Mouse (Mus musculus) lung, postnatal 25 days (tissue): ENCODE results near the gene Dhx35.

Experiments used
- DNase-seq: peaks from one replicate; pipeline ENCODE4 v3.0.0; 2022; ENCODE audit warnings: low spot score

The Dhx35 gene

GRCm38 (mm10) chr2:158803575-158803974 lies 9.0 kb downstream of the Dhx35 start:
- DNase-seq = no peak

GRCm38 (mm10) chr2:158815686-158816085 lies 21.1 kb downstream of the Dhx35 start:
- DNase-seq = no peak

- no peak for DNase-seq
Measured at GRCm38 (mm10) chr2:158816239-158816638, 21.6 kb downstream of the Dhx35 start.

GRCm38 (mm10) chr2:158817708-158818107 lies 23.1 kb downstream of the Dhx35 start:
- DNase-seq = no peak

GRCm38 (mm10) chr2:158828124-158828523 lies 33.5 kb downstream of the Dhx35 start:
- no peak for DNase-seq

- no peak for DNase-seq
Measured at GRCm38 (mm10) chr2:158829746-158830145, 35.1 kb downstream of the Dhx35 start.

- DNase-seq = no peak
Measured at GRCm38 (mm10) chr2:158833221-158833620, 38.6 kb downstream of the Dhx35 start.

- DNase-seq = no peak
Measured at GRCm38 (mm10) chr2:158833645-158834044, 39.0 kb downstream of the Dhx35 start.

GRCm38 (mm10) chr2:158843287-158843686 lies 48.7 kb downstream of the Dhx35 start:
- no peak for DNase-seq

- no peak for DNase-seq
Measured at GRCm38 (mm10) chr2:158845031-158845430, 50.4 kb downstream of the Dhx35 start.

- no peak for DNase-seq
Measured at GRCm38 (mm10) chr2:158846208-158846607, 51.6 kb downstream of the Dhx35 start.

- DNase-seq = no peak
Measured at GRCm38 (mm10) chr2:158847991-158848390, 53.4 kb downstream of the Dhx35 start.

GRCm38 (mm10) chr2:158849416-158849815 lies 54.8 kb downstream of the Dhx35 start:
- DNase-seq = no peak

GRCm38 (mm10) chr2:158852579-158852978 lies 58.0 kb downstream of the Dhx35 start:
- peak; percentile 24 for DNase-seq

GRCm38 (mm10) chr2:158856896-158857499 lies 62.4 kb downstream of the Dhx35 start:
- DNase-seq = no peak

- DNase-seq = no peak
Measured at GRCm38 (mm10) chr2:158857579-158857978, 63.0 kb downstream of the Dhx35 start.

- DNase-seq = no peak
Measured at GRCm38 (mm10) chr2:158861115-158861514, 66.5 kb downstream of the Dhx35 start.

- peak; percentile 64 for DNase-seq
Measured at GRCm38 (mm10) chr2:158863341-158864125, 68.9 kb downstream of the Dhx35 start.

- no peak for DNase-seq
Measured at GRCm38 (mm10) chr2:158864126-158864458, 69.5 kb downstream of the Dhx35 start.

- DNase-seq = peak; percentile 69
Measured at GRCm38 (mm10) chr2:158865358-158865757, 70.8 kb downstream of the Dhx35 start.

GRCm38 (mm10) chr2:158886571-158886970 lies 92.0 kb downstream of the Dhx35 start:
- peak; percentile 10 for DNase-seq

GRCm38 (mm10) chr2:158888531-158888930 lies 93.9 kb downstream of the Dhx35 start:
- DNase-seq = no peak

GRCm38 (mm10) chr2:158889201-158889600 lies 94.6 kb downstream of the Dhx35 start:
- no peak for DNase-seq

- DNase-seq = no peak
Measured at GRCm38 (mm10) chr2:158891319-158891718, 96.7 kb downstream of the Dhx35 start.
